Mouse (Mus musculus) A20 (cell line): ENCODE results near the gene Lipn.
A peak's percentile ranks its signal among the peaks of the same experiment; 100 is the strongest.

ENCODE experiments used
- DNase-seq: peaks from one replicate; pipeline ENCODE4 v3.0.0-alpha.2; 2011; ENCODE audit warnings: low read depth, low spot score

The Lipn gene

DNA sequence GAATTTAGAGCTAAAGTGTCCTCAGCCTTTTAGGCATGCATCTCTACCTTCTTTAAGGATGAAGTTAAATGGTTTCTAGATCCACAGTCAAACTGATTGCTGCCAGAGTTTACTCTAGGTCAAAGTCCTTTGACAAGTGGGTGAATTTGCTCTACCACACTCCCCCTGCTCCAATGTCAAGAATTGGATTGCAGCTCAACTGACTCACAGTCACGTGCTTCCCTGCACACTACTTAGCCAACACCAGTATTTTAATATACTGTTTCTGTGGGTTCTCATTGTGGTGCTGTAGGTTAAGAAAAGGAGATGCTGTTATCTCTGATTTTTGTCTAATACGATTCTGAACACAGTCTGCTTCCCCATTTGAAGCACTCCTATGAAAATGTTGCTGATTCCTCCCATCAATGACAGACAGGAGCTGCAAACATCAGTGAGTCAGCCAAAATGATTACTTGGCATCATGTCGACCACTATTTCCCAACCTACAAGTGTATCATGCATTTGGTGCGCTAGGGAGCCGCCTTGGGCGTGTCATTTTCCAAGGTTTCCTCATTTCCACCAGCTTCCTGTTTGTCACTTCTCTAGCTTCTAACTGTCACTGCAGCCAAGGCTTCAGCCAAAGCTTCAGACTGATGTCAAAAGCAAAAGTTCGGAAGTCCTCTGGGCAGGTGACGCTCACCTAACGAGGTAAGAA lies at the start of gene Lipn:
Lipn (plus strand) TSS at position 580 of the 694 bp plus-strand sequence.
- DNase-seq: no peak

GRCm38 (mm10) chr19:34021440-34022172 lies 45.6 kb upstream of the Lipn start:
- DNase-seq: no peak

GRCm38 (mm10) chr19:34022759-34023158 lies 44.4 kb upstream of the Lipn start:
- DNase-seq: peak; percentile 3

DNA sequence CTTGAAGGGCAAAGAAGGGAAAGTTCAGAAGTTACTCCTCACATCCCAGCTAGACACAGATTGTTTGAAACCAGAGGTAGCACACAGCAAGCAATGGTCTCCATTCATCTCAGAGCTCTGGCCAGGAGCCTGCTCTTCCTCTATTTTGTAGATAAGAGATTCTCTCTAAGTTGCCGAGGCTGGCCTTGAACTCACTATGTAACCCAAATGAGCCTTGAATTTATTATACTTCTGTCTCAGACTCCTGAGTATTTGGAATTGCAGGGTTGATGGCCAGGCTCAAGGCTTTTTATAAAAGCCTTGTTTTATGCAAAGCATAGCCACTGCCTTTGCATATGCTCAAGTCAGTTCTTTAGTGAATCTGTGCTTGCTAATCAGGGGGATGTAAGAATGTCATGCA lies 27.4 kb upstream of the Lipn start:
- DNase-seq: no peak

DNA sequence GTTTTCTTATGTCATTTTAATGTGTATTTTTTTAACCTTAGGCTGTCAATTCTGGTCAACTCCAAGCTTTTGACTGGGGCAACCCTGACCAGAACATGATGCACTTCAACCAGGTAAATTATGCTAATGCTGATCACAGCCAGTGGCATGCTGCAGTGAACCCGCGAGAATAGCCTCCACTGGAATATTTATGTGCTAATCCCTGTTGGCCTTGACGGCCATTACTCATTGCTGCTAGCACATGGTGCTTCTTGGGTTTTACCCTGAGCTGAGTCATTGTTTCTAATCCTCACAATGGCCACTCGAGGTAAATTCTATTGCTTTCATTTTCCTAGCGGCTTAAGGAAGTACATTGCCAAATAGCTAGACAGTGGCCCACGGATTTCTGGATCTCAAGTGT lies 24.1 kb upstream of the Lipn start:
- no peak for DNase-seq

- no peak for DNase-seq
Observed at GRCm38 (mm10) chr19:34049371-34050039, 17.7 kb upstream of the Lipn start.

GRCm38 (mm10) chr19:34051502-34051901 lies 15.7 kb upstream of the Lipn start:
- no peak for DNase-seq

DNA sequence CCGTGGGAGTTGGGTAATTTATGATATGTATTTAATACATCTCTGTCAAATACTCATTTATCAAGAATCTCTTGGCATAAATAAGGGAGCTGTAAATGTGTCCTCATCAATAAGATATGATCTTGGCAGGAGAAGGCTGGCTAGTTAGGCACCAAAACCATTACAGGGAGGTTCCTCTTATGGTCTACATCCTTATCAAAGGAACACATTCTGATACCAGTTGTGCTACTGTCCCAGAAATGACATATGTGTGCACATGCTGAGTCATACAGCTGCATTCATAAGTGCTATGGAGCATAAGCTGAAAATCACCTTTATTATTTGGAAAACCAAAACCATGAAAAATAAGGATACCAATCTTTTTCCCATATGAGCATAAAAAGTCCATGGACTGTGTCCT lies 3.6 kb upstream of the Lipn start:
- DNase-seq: no peak

DNA sequence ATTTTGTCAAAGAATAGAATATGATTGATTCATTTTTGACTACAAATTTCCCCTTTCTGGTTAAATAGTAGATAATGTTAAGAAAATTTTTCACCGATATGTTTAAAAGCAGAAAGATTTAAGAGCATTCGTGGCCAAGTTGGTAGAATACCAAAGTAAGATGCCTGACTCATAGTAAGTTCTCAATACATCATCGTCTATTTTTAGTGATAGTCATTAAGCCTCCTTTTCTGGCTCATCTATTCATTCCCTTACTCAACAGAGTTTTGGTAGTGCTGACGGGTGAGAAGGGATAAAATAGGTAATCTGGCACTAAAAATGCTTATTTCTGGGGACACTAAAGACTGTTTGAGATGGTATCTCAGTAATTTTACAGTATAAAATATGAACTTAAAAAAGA lies 3.1 kb upstream of the Lipn start:
- DNase-seq: no peak

- no peak for DNase-seq
Observed at GRCm38 (mm10) chr19:34074239-34074638, 7.1 kb downstream of the Lipn start.

- DNase-seq: no peak
Observed at GRCm38 (mm10) chr19:34078130-34078529, 11.0 kb downstream of the Lipn start.

GRCm38 (mm10) chr19:34089011-34089680 lies 22.0 kb downstream of the Lipn start:
- DNase-seq: no peak

DNA sequence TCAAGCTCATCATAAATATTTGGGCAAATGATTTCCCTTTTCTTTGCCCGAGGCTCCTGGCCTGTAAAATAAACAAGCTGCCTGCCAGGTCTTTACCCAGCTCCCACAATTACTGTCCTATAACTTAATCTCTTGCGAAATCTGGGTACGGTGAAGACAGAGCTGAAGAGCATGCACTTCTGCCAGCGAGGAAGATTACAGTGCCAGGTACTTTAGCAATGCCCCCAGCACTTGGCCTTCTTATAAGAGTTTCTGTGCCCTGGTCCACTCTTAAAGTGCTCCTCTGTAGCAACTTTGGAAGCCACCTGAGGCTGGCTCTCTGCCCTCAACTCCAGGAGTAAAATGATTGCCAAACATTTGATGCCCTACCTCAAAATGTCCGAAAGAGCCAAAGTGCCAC lies 28.2 kb downstream of the Lipn start:
- DNase-seq: no peak

DNA sequence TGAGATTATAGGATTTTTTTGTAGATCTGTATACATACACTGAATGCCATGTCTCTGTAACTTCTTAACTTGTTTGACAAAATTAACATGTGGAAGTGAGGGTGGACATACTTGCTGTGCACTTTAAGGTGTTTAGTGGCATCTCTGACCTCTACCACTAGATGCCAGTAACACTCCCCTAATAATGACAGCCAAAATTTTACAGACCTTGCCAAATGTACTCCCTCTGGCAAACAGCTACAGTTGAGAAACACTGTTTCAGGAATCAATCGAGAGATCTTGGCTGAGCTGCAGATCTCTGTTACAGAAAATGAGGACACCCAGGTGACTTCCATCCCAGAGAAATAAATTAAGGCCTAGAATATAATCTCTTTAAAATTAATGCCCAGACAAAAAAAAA lies 29.1 kb downstream of the Lipn start:
- no peak for DNase-seq

DNA sequence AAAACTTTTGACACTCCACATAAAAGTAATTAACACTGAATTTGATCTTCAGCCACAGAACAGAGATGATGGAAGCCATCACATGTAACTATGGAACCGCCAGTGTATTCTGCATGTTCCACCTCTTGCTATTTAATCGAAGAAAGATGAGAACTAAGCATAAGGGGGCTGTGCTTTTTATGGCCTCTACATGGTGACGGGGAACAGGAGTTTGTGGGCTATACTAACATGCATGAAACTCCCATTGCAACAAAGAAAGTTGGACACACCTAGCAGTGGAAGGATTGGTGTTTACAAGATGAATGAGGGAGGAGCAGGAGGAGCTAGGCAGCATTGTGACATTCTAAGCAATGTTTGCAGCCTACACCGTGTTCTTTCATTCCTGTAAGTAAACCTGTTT lies 33.5 kb downstream of the Lipn start, which contains the start of gene Lipm:
Lipm (plus strand) TSS at position 301 of the 400 bp plus-strand sequence.
- DNase-seq: no peak

DNA sequence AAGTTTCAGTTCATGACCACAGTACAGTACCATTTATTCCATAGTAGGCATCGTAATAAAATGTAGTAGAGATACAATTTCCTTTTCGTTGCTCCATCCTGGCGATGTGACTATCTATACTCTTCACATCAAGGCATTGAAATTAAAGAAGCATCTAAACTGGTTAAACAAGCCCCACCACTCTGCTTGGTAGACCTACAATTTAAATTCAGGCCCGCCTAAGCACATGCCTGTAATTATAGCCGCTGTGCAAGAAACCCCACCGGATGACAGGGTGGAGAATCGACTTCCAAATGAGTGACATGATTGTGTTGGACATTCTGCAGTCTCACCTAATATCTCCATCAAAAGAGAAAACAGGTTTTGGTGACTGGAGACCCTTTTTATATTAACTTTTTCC lies 34.7 kb downstream of the Lipn start:
- no peak for DNase-seq

- no peak for DNase-seq
Observed at GRCm38 (mm10) chr19:34104841-34105240, 37.7 kb downstream of the Lipn start.

- DNase-seq: no peak
Observed at GRCm38 (mm10) chr19:34119102-34119501, 51.9 kb downstream of the Lipn start.

DNA sequence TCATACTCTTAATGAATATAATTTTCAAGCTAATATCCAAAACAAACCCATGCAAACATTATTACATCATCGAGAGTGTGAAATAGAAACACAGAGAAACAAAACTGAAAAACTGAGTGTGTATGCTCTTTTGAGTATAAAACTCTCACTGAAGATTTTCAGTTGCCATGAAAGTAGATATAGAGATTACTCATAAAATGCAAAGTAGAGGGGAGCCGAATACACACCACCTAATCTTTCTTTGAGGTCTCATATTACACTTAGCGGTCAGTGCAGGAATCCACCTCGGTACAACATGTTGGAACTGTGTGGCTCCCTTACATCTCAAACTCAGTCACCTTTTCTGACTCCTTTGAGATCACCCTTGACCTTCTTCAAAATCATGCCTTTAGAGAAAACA lies 52.5 kb downstream of the Lipn start:
- DNase-seq: no peak

DNA sequence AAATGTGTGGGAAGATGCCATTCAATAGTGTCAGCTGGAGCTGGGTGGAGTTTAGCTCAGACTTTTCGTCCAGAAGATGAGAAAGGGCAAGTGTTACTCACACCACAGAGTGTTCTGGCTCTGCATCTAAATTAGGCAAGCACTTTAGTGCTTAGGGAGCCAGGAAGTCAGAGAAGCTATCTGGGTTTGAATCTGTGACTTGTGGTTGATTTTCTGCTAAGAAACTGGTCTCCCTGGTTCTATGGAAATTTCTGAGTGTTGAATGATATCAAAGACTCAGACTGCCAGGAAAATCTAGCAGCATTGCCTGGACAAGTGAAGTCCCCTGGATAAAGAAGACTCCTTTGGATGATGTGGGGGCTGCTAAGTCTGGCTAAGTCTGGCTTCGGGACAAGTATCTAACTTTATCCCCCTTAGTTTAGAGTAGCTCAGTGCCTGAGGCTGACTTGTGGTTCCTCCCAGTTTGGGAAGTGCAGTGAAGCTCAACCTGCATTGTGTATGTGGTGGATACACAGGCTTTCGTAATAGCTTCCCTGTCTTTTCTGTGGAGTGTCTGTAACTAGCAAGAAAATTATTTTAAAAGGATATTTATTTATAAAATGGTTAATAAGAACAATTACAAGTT lies 53.1 kb downstream of the Lipn start:
- no peak for DNase-seq
